Mouse (Mus musculus) heart, embryonic 11.5 days (tissue): ENCODE results near the gene Slc4a10. TPM values are rescaled to one million over a fixed set of nuclear protein-coding genes. Genes with fewer than 3 reads are reported as not detected.

Experiments used
- ATAC-seq: fragments of 200-750 bp; cut with Nextera tagmentation; replicated peaks from 2 replicates; pipeline ENCODE4 v1.8.0; 2017; ENCODE audit warnings: moderate library complexity; ENCODE audit not compliant: insufficient number of reproducible peaks, low FRiP score, low TSS enrichment
- H3K27ac ChIP-seq: fragments of 300-500 bp; sonication (generic); 2 replicates; pipeline ENCODE4 v1.5.1; 2014; ENCODE audit warnings: mild to moderate bottlenecking, low read depth, low read length
- H3K27me3 ChIP-seq: fragments of 300-500 bp; sonication (generic); 2 replicates; pipeline ENCODE4 v1.6.1; 2014; ENCODE audit warnings: mild to moderate bottlenecking, low read length, mixed read lengths; ENCODE audit not compliant: control insufficient read depth, insufficient read depth
- H3K36me3 ChIP-seq: fragments of 300-500 bp; sonication (generic); 2 replicates; pipeline ENCODE4 v1.6.1; 2014; ENCODE audit warnings: mild to moderate bottlenecking, low read length, moderate library complexity, mixed read lengths; ENCODE audit not compliant: control insufficient read depth, insufficient read depth
- H3K4me1 ChIP-seq: fragments of 300-500 bp; sonication (generic); 2 replicates; pipeline ENCODE4 v1.6.1; 2014; ENCODE audit warnings: low read length; ENCODE audit not compliant: control insufficient read depth, insufficient read depth
- H3K4me2 ChIP-seq: fragments of 300-500 bp; sonication (generic); 2 replicates; pipeline ENCODE4 v1.6.1; 2014; ENCODE audit warnings: mild to moderate bottlenecking, moderate library complexity
- H3K4me3 ChIP-seq: fragments of 300-500 bp; sonication (generic); 2 replicates; pipeline ENCODE4 v1.5.1; 2014; ENCODE audit warnings: low read depth, low read length
- H3K9ac ChIP-seq: fragments of 300-500 bp; sonication (generic); 2 replicates; pipeline ENCODE4 v1.6.1; 2014; ENCODE audit warnings: mild to moderate bottlenecking, low read depth, low read length, moderate library complexity
- H3K9me3 ChIP-seq: fragments of 300-500 bp; sonication (generic); replicated peaks from 2 replicates; pipeline ENCODE4 v1.6.1; 2016; ENCODE audit warnings: low read length; ENCODE audit not compliant: control insufficient read depth
- WGBS: fragments of 180-500 bp; shearing (Covaris S2); extraction: QIAGEN DNeasy Blood & Tissue Kit; methylation state at CpG from one replicate; pipeline ENCODE4 v1.1.7; 2014; ENCODE audit not compliant: insufficient replicate concordance; 5-methylcytosine and 5-hydroxymethylcytosine counted together
- polyA plus RNA-seq: library from polyadenylated mRNA; unstranded; fragments of >200 nt; fragmentation: Nextera tagmentation; extraction: Ambion mirVana; gene quantifications from 2 replicates; pipeline ENCODE4 v1.2.1, GENCODE M21; 2014

Slc4a10 gene
- polyA plus RNA-seq, 1 experiment from 2014 or later: 0.72 TPM

DNA sequence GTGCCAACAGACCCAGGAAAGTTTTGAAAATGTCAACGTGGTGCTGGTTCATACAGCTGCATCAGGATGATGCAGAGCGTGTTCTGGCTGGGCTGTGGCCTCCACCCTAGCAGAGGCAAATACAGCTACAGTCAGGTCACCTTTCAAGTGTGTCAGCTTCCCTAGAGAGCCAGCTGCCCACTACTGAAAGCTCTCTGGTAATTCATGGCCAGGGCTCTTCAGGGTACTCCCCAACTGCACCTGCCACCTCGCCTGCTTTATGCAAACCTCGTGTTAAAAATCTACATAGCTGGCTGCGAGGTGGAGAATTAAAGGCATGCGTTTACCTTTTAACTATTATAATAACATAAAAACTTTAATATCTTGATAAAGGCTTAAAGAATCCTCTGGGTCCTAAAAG lies 298.1 kb downstream of the Slc4a10 start:
- no peaks in the 10 kb centered on the region for H3K27me3 ChIP-seq
- no peak overlapping the region for H3K4me3 ChIP-seq
- no peaks in the 10 kb centered on the region for H3K4me1 ChIP-seq
- H3K4me2 ChIP-seq: no peak overlapping the region
- no peak overlapping the region for H3K9ac ChIP-seq
- H3K27ac ChIP-seq: no peak overlapping the region
- ATAC-seq: no peak
- no peaks in the 10 kb centered on the region for H3K36me3 ChIP-seq
- no peaks in the 10 kb centered on the region for H3K9me3 ChIP-seq
- WGBS: 54% methylated on average over 6 of the region's 6 CpGs

GRCm38 (mm10) chr2:62346771-62347170 lies 300.5 kb downstream of the Slc4a10 start:
- Histone ChIP-seq H3K4me1 (no peaks in the 10 kb centered on the region), H3K9ac (no peak overlapping the region), H3K36me3 (no peaks in the 10 kb centered on the region), H3K4me2 (no peak overlapping the region), H3K27me3 (no peaks in the 10 kb centered on the region), H3K4me3 (no peak overlapping the region), H3K27ac (no peak overlapping the region), H3K9me3 (no peaks in the 10 kb centered on the region)
- 31% methylated on average over 1 of the region's 1 CpGs for WGBS
- no peak for ATAC-seq

GRCm38 (mm10) chr2:62347762-62348161 lies 301.5 kb downstream of the Slc4a10 start:
- 90% methylated on average over 9 of the region's 9 CpGs for WGBS
- Histone ChIP-seq H3K9me3 (no peaks in the 10 kb centered on the region), H3K4me3 (no peak overlapping the region), H3K4me2 (no peak overlapping the region), H3K27ac (no peak overlapping the region), H3K9ac (no peak overlapping the region), H3K36me3 (no peaks in the 10 kb centered on the region), H3K4me1 (no peaks in the 10 kb centered on the region), H3K27me3 (no peaks in the 10 kb centered on the region)
- no peak for ATAC-seq

GRCm38 (mm10) chr2:62352035-62352434 lies 305.8 kb downstream of the Slc4a10 start:
- ATAC-seq: no peak
- H3K4me2 ChIP-seq: no peak overlapping the region
- H3K9me3 ChIP-seq: no peaks in the 10 kb centered on the region
- no peaks in the 10 kb centered on the region for H3K4me1 ChIP-seq
- H3K27me3 ChIP-seq: no peaks in the 10 kb centered on the region
- H3K27ac ChIP-seq: no peak overlapping the region
- H3K9ac ChIP-seq: no peak overlapping the region
- 66% methylated on average over 3 of the region's 3 CpGs for WGBS
- H3K36me3 ChIP-seq: no peaks in the 10 kb centered on the region
- H3K4me3 ChIP-seq: no peak overlapping the region

DNA sequence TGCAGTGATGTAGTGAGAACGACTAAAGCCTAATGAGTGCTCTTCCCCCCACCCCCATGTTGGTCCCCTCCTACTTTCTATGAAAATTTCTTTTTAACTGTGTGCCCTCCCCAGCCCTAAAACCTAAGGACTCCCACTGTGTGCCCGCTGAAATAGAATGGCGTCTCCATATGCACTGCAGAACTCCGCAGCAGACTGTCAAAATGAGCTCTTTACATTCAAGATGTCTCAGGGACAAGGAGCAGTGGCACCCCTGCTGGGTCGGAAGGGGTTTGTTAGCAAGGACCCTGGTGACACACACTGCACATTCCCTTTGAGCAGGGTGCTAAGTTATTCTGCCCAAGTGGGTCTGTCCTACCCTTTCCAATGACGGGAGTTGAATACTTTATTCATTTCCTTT lies 309.5 kb downstream of the Slc4a10 start:
- Histone ChIP-seq H3K36me3 (no peaks in the 10 kb centered on the region), H3K4me3 (no peak overlapping the region), H3K4me1 (no peaks in the 10 kb centered on the region), H3K27ac (no peak overlapping the region), H3K9me3 (no peaks in the 10 kb centered on the region), H3K27me3 (no peaks in the 10 kb centered on the region), H3K9ac (no peak overlapping the region), H3K4me2 (no peak overlapping the region)
- no peak for ATAC-seq
- WGBS: 53% methylated on average over 6 of the region's 6 CpGs

DNA sequence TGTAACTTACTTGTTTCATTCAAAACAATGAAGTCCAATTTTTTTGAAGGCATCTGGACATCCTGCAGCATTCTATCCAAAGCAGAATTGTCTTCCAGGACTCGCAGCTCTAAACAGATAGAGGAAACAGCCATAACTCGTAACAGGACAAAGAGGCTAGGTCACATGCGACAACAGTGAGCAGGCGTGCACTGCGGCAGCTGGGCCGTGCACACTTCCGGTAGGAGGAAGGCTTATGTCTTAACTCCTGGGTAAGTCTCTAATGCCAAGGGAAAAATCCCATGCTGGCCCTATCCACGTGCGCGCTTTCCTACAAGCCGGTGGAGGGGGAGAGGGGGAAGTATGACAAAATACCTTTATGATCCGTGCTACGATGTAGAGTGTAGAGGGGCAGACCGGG lies 310.3 kb downstream of the Slc4a10 start:
- Histone ChIP-seq H3K4me2 (no peak overlapping the region), H3K4me1 (no peaks in the 10 kb centered on the region), H3K27ac (no peak overlapping the region), H3K9me3 (no peaks in the 10 kb centered on the region), H3K27me3 (no peaks in the 10 kb centered on the region), H3K4me3 (no peak overlapping the region), H3K9ac (no peak overlapping the region), H3K36me3 (no peaks in the 10 kb centered on the region)
- ATAC-seq: no peak
- WGBS: 83% methylated on average over 14 of the region's 14 CpGs

- H3K9me3 ChIP-seq: no peaks in the 10 kb centered on the region
- 80% methylated on average over 7 of the region's 7 CpGs for WGBS
- H3K9ac ChIP-seq: no peak overlapping the region
- H3K4me2 ChIP-seq: no peak overlapping the region
- no peak overlapping the region for H3K27ac ChIP-seq
- ATAC-seq: no peak
- no peak overlapping the region for H3K4me3 ChIP-seq
- no peaks in the 10 kb centered on the region for H3K4me1 ChIP-seq
- no peaks in the 10 kb centered on the region for H3K36me3 ChIP-seq
- H3K27me3 ChIP-seq: no peaks in the 10 kb centered on the region
These were observed 311.0 kb downstream of the Slc4a10 start for GRCm38 (mm10) chr2:62357259-62357658.

DNA sequence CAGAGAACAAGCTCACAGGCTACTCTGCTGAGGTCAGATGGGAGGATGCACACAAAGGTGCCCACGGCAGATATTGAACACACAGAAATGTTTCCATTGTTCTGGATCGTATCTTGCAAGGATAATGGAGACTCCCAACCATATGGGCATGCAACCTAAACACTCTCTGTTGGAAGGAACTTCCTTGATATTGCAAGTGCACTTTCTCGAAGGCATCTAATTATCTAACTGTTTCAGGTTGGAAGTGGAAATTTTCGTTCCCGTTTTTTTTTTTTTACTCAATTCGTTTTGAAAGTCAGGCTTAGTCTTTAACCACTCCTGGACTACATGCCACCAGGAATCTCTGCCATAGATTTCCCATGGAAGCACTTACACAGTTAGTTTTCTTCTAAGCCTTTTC lies 314.6 kb downstream of the Slc4a10 start:
- H3K4me1 ChIP-seq: no peaks in the 10 kb centered on the region
- WGBS: 71% methylated on average over 6 of the region's 6 CpGs
- ATAC-seq: no peak

GRCm38 (mm10) chr2:62361514-62361913 lies 315.3 kb downstream of the Slc4a10 start:
- H3K4me3 ChIP-seq: no peak overlapping the region
- H3K4me1 ChIP-seq: 0 out of 2 replicates have a peak, but pooled peaks cover 3% of the 10 kb centered on the region
- H3K36me3 ChIP-seq: no peaks in the 10 kb centered on the region
- no peaks in the 10 kb centered on the region for H3K27me3 ChIP-seq
- no peak overlapping the region for H3K4me2 ChIP-seq
- H3K9me3 ChIP-seq: no peaks in the 10 kb centered on the region
- ATAC-seq: no peak
- 76% methylated on average over 3 of the region's 3 CpGs for WGBS
- H3K9ac ChIP-seq: no peak overlapping the region
- H3K27ac ChIP-seq: no peak overlapping the region

More for the DNA sequence above, 314.6 kb downstream of the Slc4a10 start:
- no peaks in the 10 kb centered on the region for H3K36me3 ChIP-seq
- no peak overlapping the region for H3K4me2 ChIP-seq
- no peak overlapping the region for H3K4me3 ChIP-seq
- H3K27me3 ChIP-seq: no peaks in the 10 kb centered on the region
- H3K9ac ChIP-seq: no peak overlapping the region
- no peaks in the 10 kb centered on the region for H3K9me3 ChIP-seq
- no peak overlapping the region for H3K27ac ChIP-seq
